Mouse (Mus musculus) G1E (cell line): Measurements from ENCODE around the gene Pdia4. TPM values are rescaled to one million over a fixed set of nuclear protein-coding genes. Genes with fewer than 3 reads are reported as not detected.
"Not testable (repeated sequence)": the region's sequence is repeated elsewhere in the genome, so short reads cannot be mapped to it uniquely, and the experiment has no call there.

ENCODE experiments used
- ATAC-seq: 2 replicates; pipeline ENCODE4 v1.8.0; 2016; ENCODE audit warnings: mild to moderate bottlenecking; ENCODE audit not compliant: insufficient number of reproducible peaks, poor library complexity, low FRiP score, severe bottlenecking; ENCODE audit errors: extremely low read depth
- DNase-seq: peaks from one replicate; pipeline ENCODE4 v3.0.0; 2012; ENCODE audit warnings: low spot score
- H3K27me3 ChIP-seq: 2 replicates; pipeline ENCODE4 v1.6.1; 2012; ENCODE audit warnings: mild to moderate bottlenecking, low read length, inconsistent platforms; ENCODE audit not compliant: insufficient read depth
- H3K36me3 ChIP-seq: replicated peaks from 2 replicates; pipeline ENCODE3; 2012; ENCODE audit warnings: mild to moderate bottlenecking, inconsistent platforms
- H3K4me1 ChIP-seq: 2 replicates; pipeline ENCODE4 v1.6.1; 2012; ENCODE audit warnings: low read depth, low read length, inconsistent platforms, mixed read lengths; ENCODE audit not compliant: insufficient read depth
- H3K4me3 ChIP-seq: 2 replicates; pipeline ENCODE4 v1.5.1; 2012; ENCODE audit warnings: low read depth, mild to moderate bottlenecking, inconsistent platforms, low read length, moderate library complexity, mixed read lengths
- H3K9me3 ChIP-seq: replicated peaks from 2 replicates; pipeline ENCODE4 v1.6.1; 2012; ENCODE audit warnings: inconsistent platforms
- CTCF ChIP-seq: IDR thresholded peaks from 2 replicates; pipeline ENCODE4 v1.5.1; 2012; ENCODE audit warnings: low read depth, low read length, inconsistent platforms, mixed read lengths
- GATA1 ChIP-seq: IDR thresholded peaks from 2 replicates; pipeline ENCODE4 v1.6.1; 2012; ENCODE audit warnings: borderline replicate concordance, low read length, inconsistent platforms, mixed read lengths
- GATA2 ChIP-seq: IDR thresholded peaks from 2 replicates; pipeline ENCODE4 v1.6.1; 2012; ENCODE audit warnings: low read depth, low read length, inconsistent platforms, borderline replicate concordance
- POLR2AphosphoS5 ChIP-seq: IDR thresholded peaks from 2 replicates; pipeline ENCODE4 v1.6.1; 2012; ENCODE audit warnings: low read depth, low read length, inconsistent platforms; ENCODE audit not compliant: insufficient replicate concordance
- TAL1 ChIP-seq: conservative IDR thresholded peaks from 2 replicates; pipeline ENCODE4 v1.6.1; 2012; ENCODE audit warnings: low read depth, low read length, inconsistent platforms, mixed read lengths
- polyA plus RNA-seq: library from polyadenylated mRNA; stranded (reverse); fragments of >175 nt; gene quantifications from 2 replicates; pipeline ENCODE4 v1.2.3, GENCODE M21; 2012
- total RNA-seq, 2 experiments: library from RNA; stranded (forward) in 1 of 2; stranded (reverse) in 1 of 2; fragments of 200-1000 nt in 1 of 2; fragments of >200 nt in 1 of 2; fragmentation: Nextera tagmentation in 1 of 2; gene quantifications; 2 replicates each; pipeline ENCODE4 v1.2.3; 2014 to 2017

Pdia4 gene
- 46.6 and 55.0 TPM in 2 replicates for total RNA-seq (2014; fragmentation: Nextera tagmentation)
- total RNA-seq (2017), result 95.8 and 96.7 TPM in 2 replicates
- 4.0 and 5.0 TPM in 2 replicates for polyA plus RNA-seq

- no peak for TF ChIP-seq GATA2
- no peak for TF ChIP-seq GATA1
- TF ChIP-seq POLR2AphosphoS5, result no peak
- TF ChIP-seq CTCF, result no peak
- TF ChIP-seq TAL1, result no peak
- ATAC-seq (peak; percentile 96), DNase-seq (peak; percentile 99)
- Histone ChIP-seq H3K4me3 (peak within 1 kb of the TSS; percentile 85), H3K4me1 (peaks cover 23% of the 10 kb centered on the region), H3K36me3 (peaks cover 23% of the 10 kb centered on the region), H3K9me3 (no peaks in the 10 kb centered on the region), H3K27me3 (no peaks in the 10 kb centered on the region)
These were observed at the start of gene Pdia4 for GRCm38 (mm10) chr6:47813257-47813878. Gene Pdia4 (minus strand): TSS chr6:47813430.

- H3K36me3 ChIP-seq, result peaks cover 46% of the 10 kb centered on the region
- H3K4me1 ChIP-seq, ATAC-seq, H3K9me3 ChIP-seq, DNase-seq, H3K27me3 ChIP-seq, H3K4me3 ChIP-seq: not testable (repeated sequence)
These were observed 44.5 kb upstream of the Pdia4 start for GRCm38 (mm10) chr6:47857729-47858128.

GRCm38 (mm10) chr6:47857241-47857640, 44.0 kb upstream of the Pdia4 start:
- no peak overlapping the region for H3K4me3 ChIP-seq
- H3K27me3 ChIP-seq, result no peaks in the 10 kb centered on the region
- no peaks in the 10 kb centered on the region for H3K9me3 ChIP-seq
- TF ChIP-seq TAL1 (no peak), GATA1 (no peak), POLR2AphosphoS5 (no peak), GATA2 (no peak), CTCF (no peak)
- DNase-seq (no peak), ATAC-seq (no peak)
- H3K4me1 ChIP-seq, result no peaks in the 10 kb centered on the region
- peaks cover 41% of the 10 kb centered on the region for H3K36me3 ChIP-seq

GRCm38 (mm10) chr6:47845779-47846178, 32.5 kb upstream of the Pdia4 start:
- peaks cover 10% of the 10 kb centered on the region for H3K4me1 ChIP-seq
- H3K4me3 ChIP-seq, result no peak overlapping the region
- no peak for TF ChIP-seq GATA2
- no peak for TF ChIP-seq CTCF
- TF ChIP-seq TAL1, result no peak
- no peak for TF ChIP-seq GATA1
- no peak for TF ChIP-seq POLR2AphosphoS5
- no peaks in the 10 kb centered on the region for H3K27me3 ChIP-seq
- DNase-seq, result no peak
- ATAC-seq, result no peak
- H3K9me3 ChIP-seq, result no peaks in the 10 kb centered on the region
- H3K36me3 ChIP-seq, result peaks cover 48% of the 10 kb centered on the region

- no peaks in the 10 kb centered on the region for H3K27me3 ChIP-seq
- no peak for ATAC-seq
- no peaks in the 10 kb centered on the region for H3K9me3 ChIP-seq
- TF ChIP-seq GATA1, result no peak
- no peak for TF ChIP-seq TAL1
- TF ChIP-seq CTCF, result no peak
- no peak for TF ChIP-seq GATA2
- peaks cover 60% of the 10 kb centered on the region for H3K36me3 ChIP-seq
- H3K4me1 ChIP-seq, result peaks cover 38% of the 10 kb centered on the region
- H3K4me3 ChIP-seq, result no peak overlapping the region
- DNase-seq, result no peak
These were observed 29.1 kb upstream of the Pdia4 start for GRCm38 (mm10) chr6:47842337-47842736.

- no peak for DNase-seq
- no peak for ATAC-seq
These were observed 28.6 kb upstream of the Pdia4 start for GRCm38 (mm10) chr6:47841831-47842230.

GRCm38 (mm10) chr6:47841077-47841476, 27.8 kb upstream of the Pdia4 start:
- TF ChIP-seq CTCF, result no peak
- TF ChIP-seq GATA1, result no peak
- no peak for TF ChIP-seq POLR2AphosphoS5
- no peak for TF ChIP-seq TAL1
- TF ChIP-seq GATA2, result no peak
- ATAC-seq, result no peak

More at GRCm38 (mm10) chr6:47841831-47842230, 28.6 kb upstream of the Pdia4 start:
- no peaks in the 10 kb centered on the region for H3K27me3 ChIP-seq
- H3K4me3 ChIP-seq, result no peak overlapping the region
- H3K4me1 ChIP-seq, result peaks cover 41% of the 10 kb centered on the region
- H3K9me3 ChIP-seq, result no peaks in the 10 kb centered on the region
- TF ChIP-seq GATA2, result no peak
- H3K36me3 ChIP-seq, result peaks cover 56% of the 10 kb centered on the region

More at GRCm38 (mm10) chr6:47841077-47841476, 27.8 kb upstream of the Pdia4 start:
- DNase-seq, result no peak
- H3K4me1 ChIP-seq, result peaks cover 46% of the 10 kb centered on the region
- H3K9me3 ChIP-seq, result no peaks in the 10 kb centered on the region
- H3K27me3 ChIP-seq, result no peaks in the 10 kb centered on the region
- no peak overlapping the region for H3K4me3 ChIP-seq
- peaks cover 49% of the 10 kb centered on the region for H3K36me3 ChIP-seq
